Mouse (Mus musculus): ENCODE data around the gene Slc5a4a. TPM values are rescaled to one million over a fixed set of nuclear protein-coding genes. Genes with fewer than 3 reads are reported as not detected.

Gene Slc5a4a
- polyA plus RNA-seq, 1 experiment from 2014 or later = not detected

DNA sequence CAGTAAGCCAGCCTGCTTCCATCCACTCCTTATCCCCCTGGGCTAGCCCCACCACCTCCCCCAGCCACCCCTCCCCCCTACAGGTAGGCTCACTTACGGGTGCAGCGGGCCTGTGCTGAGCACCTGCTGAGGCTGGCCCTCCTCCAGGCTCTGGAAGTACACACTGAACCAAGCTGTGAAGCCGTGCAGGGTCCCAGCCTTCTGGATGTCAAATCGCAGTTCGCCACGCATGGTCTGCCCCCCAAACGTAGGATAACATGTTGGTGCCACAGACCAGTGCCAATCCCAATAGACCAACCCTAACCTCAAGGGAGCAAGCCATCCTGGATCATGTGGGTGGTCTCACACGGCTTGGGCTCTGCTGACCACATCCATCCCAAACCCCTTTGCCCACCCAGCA, 62.0 kb downstream of the Slc5a4a start:
- no peaks in the 10 kb centered on the region for H3K4me1 ChIP-seq (replicated peaks; ENCODE audit: control insufficient read depth, insufficient read depth, low read length)
- no peak overlapping the region for H3K4me3 ChIP-seq (ENCODE audit: low read length)
- no peak overlapping the region for H3K27ac ChIP-seq (ENCODE audit: low read length)
- 84% methylated on average over 8 of the region's 8 CpGs for WGBS
- peaks cover 14% of the 10 kb centered on the region; the same call in 1 of the 2 replicates for H3K36me3 ChIP-seq (ENCODE audit: control insufficient read depth, insufficient read depth, low read length)
- H3K27me3 ChIP-seq (ENCODE audit: control insufficient read depth, insufficient read depth, low read depth, low read length) = no peaks in the 10 kb centered on the region
- no peaks in the 10 kb centered on the region for H3K9me3 ChIP-seq (ENCODE audit: control insufficient read depth, low read length)
- no peak overlapping the region for H3K9ac ChIP-seq (ENCODE audit: low read length)
- no peak overlapping the region for H3K4me2 ChIP-seq (ENCODE audit: low read depth, low read length)
- ATAC-seq (ENCODE audit: low read depth) = no peak

DNA sequence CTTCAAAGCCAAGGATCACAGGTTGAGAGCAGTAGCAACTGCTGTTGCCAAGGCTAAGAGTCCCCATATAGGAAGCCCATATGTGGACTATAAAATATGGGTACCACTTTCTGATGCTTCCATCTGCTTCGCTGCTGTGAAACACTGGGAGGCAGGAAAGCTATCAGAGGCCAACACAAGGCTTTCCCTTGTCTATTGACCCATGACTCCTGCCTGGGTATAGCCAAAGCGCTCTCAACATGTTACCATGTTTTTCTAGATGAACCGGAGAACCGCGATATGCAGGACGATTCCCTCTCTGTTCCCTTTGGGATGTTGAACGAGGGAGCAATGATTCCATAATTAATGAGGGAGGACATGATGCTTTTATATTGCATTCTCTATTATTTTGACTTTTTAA, 63.6 kb downstream of the Slc5a4a start:
- Histone ChIP-seq H3K9ac (ENCODE audit: low read length) (no peak overlapping the region), H3K4me2 (ENCODE audit: low read depth, low read length) (no peak overlapping the region), H3K27me3 (ENCODE audit: control insufficient read depth, insufficient read depth, low read depth, low read length) (no peaks in the 10 kb centered on the region), H3K4me1 (replicated peaks; ENCODE audit: control insufficient read depth, insufficient read depth, low read length) (no peaks in the 10 kb centered on the region), H3K9me3 (ENCODE audit: control insufficient read depth, low read length) (peaks cover 10% of the 10 kb centered on the region; the same call in 1 of the 2 replicates), H3K36me3 (ENCODE audit: control insufficient read depth, insufficient read depth, low read length) (peaks cover 27% of the 10 kb centered on the region), H3K4me3 (ENCODE audit: low read length) (no peak overlapping the region), H3K27ac (ENCODE audit: low read length) (no peak overlapping the region)
- 96% methylated on average over 7 of the region's 7 CpGs for WGBS
- ATAC-seq (ENCODE audit: low read depth) = no peak

DNA sequence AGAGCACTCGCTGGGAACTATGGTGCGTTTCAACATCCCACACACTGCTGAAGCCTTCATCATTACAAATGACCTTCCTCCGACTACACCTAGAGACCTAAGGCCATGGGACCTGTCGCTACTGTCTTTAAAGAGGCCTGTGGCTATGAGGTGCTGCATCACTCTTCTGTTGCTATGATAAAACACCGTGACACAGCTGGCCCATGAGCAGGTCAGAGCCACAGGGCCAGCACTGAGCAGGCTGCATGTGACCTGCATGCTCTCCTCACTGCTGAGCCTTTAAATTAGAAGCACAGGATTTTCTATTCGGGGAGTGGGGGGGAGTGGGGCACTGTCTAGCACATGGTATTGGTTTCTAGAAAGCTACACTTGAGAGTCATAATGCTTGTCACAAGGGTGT, 64.9 kb downstream of the Slc5a4a start:
- 91% methylated on average over 6 of the region's 6 CpGs for WGBS
- ATAC-seq (ENCODE audit: low read depth) = no peak
- peaks cover 30% of the 10 kb centered on the region for H3K36me3 ChIP-seq (ENCODE audit: control insufficient read depth, insufficient read depth, low read length)
- H3K9me3 ChIP-seq (ENCODE audit: control insufficient read depth, low read length) = peaks cover 10% of the 10 kb centered on the region; the same call in 1 of the 2 replicates
- no peak overlapping the region for H3K4me2 ChIP-seq (ENCODE audit: low read depth, low read length)
- H3K27me3 ChIP-seq (ENCODE audit: control insufficient read depth, insufficient read depth, low read depth, low read length) = no peaks in the 10 kb centered on the region
- no peak overlapping the region for H3K4me3 ChIP-seq (ENCODE audit: low read length)
- H3K27ac ChIP-seq (ENCODE audit: low read length) = no peak overlapping the region
- no peak overlapping the region for H3K9ac ChIP-seq (ENCODE audit: low read length)
- H3K4me1 ChIP-seq (replicated peaks; ENCODE audit: control insufficient read depth, insufficient read depth, low read length) = no peaks in the 10 kb centered on the region

DNA sequence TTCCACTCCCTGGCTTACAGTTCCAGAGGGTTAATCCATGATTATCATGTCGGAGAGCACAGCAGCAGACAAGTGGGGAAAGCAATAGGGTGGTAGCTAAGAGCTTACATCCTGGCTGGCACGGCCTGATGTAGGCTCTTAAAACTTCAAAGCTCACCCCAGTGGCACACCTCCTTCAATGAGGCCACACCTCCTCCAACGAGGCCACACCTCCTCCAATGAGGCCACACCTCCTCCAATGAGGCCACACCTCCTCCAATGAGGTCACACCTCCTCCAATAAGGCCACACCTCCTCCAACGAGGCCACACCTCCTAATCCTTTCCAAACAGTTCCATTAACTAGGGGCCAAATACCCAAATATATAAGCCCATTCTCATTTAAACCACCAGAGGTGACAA, 66.9 kb downstream of the Slc5a4a start:
- Histone ChIP-seq H3K4me2 (ENCODE audit: low read depth, low read length) (no peak overlapping the region), H3K27me3 (ENCODE audit: control insufficient read depth, insufficient read depth, low read depth, low read length) (no peaks in the 10 kb centered on the region), H3K4me3 (ENCODE audit: low read length) (no peak overlapping the region), H3K4me1 (replicated peaks; ENCODE audit: control insufficient read depth, insufficient read depth, low read length) (no peaks in the 10 kb centered on the region), H3K9me3 (ENCODE audit: control insufficient read depth, low read length) (peaks cover 10% of the 10 kb centered on the region; the same call in 1 of the 2 replicates), H3K27ac (ENCODE audit: low read length) (no peak overlapping the region), H3K9ac (ENCODE audit: low read length) (no peak overlapping the region), H3K36me3 (ENCODE audit: control insufficient read depth, insufficient read depth, low read length) (peaks cover 35% of the 10 kb centered on the region)
- 90% methylated on average over 4 of the region's 4 CpGs for WGBS
- ATAC-seq (ENCODE audit: low read depth) = no peak

DNA sequence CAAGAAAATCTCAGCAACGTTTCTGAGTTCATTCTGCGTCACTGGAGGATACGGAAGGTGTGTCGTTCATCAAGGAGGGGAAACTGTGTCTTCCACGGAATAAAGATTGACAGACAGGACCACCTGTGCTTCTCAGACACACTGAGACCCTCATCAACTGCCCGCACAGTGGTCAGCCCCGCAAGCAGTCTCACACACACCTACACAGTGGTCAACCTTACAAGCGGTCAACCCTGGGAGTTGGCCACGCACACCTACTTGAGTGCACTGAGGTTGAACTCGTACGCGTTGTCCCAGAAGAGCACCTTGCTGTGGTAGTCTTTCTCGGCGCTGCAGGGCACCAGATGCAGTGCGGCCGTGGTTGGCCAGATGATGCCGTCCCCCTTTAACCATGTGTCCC, 69.8 kb downstream of the Slc5a4a start:
- ATAC-seq (ENCODE audit: low read depth) = no peak
- no peaks in the 10 kb centered on the region for H3K4me1 ChIP-seq (replicated peaks; ENCODE audit: control insufficient read depth, insufficient read depth, low read length)
- no peak overlapping the region for H3K9ac ChIP-seq (ENCODE audit: low read length)
- no peak overlapping the region for H3K4me2 ChIP-seq (ENCODE audit: low read depth, low read length)
- H3K36me3 ChIP-seq (ENCODE audit: control insufficient read depth, insufficient read depth, low read length) = peaks cover 41% of the 10 kb centered on the region
- peaks cover 10% of the 10 kb centered on the region; the same call in 1 of the 2 replicates for H3K9me3 ChIP-seq (ENCODE audit: control insufficient read depth, low read length)
- 97% methylated on average over 17 of the region's 17 CpGs for WGBS
- no peak overlapping the region for H3K27ac ChIP-seq (ENCODE audit: low read length)
- no peaks in the 10 kb centered on the region for H3K27me3 ChIP-seq (ENCODE audit: control insufficient read depth, insufficient read depth, low read depth, low read length)
- no peak overlapping the region for H3K4me3 ChIP-seq (ENCODE audit: low read length)

DNA sequence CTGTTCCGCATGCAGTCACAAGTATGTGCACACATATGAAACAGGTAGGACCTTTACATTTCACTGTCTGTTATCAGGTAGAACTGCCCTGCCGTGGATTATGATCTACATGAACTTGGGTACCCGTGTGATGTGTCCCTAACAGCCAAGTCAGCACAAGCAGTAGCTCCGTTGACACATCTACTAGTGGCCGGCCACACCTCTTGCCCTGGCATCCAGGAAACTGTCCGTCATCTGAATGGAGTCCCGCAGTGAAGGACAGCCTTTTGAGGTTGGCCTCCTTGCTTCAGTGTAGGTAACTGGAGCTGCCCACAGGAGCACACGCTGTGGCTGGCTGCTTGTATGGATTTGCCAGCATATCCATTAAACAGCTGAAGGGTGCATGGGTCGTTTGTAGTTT, 71.0 kb downstream of the Slc5a4a start:
- Histone ChIP-seq H3K4me3 (ENCODE audit: low read length) (no peak overlapping the region), H3K36me3 (ENCODE audit: control insufficient read depth, insufficient read depth, low read length) (peaks cover 49% of the 10 kb centered on the region), H3K27me3 (ENCODE audit: control insufficient read depth, insufficient read depth, low read depth, low read length) (no peaks in the 10 kb centered on the region), H3K4me2 (ENCODE audit: low read depth, low read length) (no peak overlapping the region), H3K9ac (ENCODE audit: low read length) (no peak overlapping the region), H3K27ac (ENCODE audit: low read length) (no peak overlapping the region), H3K9me3 (ENCODE audit: control insufficient read depth, low read length) (peaks cover 10% of the 10 kb centered on the region; the same call in 1 of the 2 replicates), H3K4me1 (replicated peaks; ENCODE audit: control insufficient read depth, insufficient read depth, low read length) (no peaks in the 10 kb centered on the region)
- WGBS = 70% methylated on average over 9 of the region's 9 CpGs
- no peak for ATAC-seq (ENCODE audit: low read depth)

DNA sequence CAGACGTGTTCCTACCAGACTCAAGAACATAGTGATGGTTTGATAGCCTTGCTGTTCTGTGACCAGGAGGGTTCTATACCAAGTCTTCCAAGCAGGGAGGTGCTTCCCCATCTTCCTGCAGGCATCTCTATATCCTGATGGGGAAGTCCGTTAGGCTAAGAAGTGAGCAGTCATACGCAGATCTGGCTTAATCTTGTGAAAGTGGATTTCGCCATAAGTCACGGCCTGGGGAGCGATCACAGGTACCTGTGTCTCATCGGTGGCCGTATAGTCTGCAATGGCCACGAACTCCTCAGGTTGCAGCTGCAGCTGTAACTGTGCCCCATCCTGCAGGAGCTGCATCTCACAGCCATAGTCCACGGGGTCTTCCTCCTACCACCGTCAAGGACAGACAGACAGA, 78.7 kb downstream of the Slc5a4a start:
- peaks cover 22% of the 10 kb centered on the region for H3K36me3 ChIP-seq (ENCODE audit: control insufficient read depth, insufficient read depth, low read length)
- 91% methylated on average over 11 of the region's 11 CpGs for WGBS
- H3K4me2 ChIP-seq (ENCODE audit: low read depth, low read length) = no peak overlapping the region
- H3K4me3 ChIP-seq (ENCODE audit: low read length) = no peak overlapping the region
- no peak overlapping the region for H3K27ac ChIP-seq (ENCODE audit: low read length)
- H3K9me3 ChIP-seq (ENCODE audit: control insufficient read depth, low read length) = no peaks in the 10 kb centered on the region
- ATAC-seq (ENCODE audit: low read depth) = no peak
- no peak overlapping the region for H3K9ac ChIP-seq (ENCODE audit: low read length)
- H3K4me1 ChIP-seq (replicated peaks; ENCODE audit: control insufficient read depth, insufficient read depth, low read length) = no peaks in the 10 kb centered on the region
- H3K27me3 ChIP-seq (ENCODE audit: control insufficient read depth, insufficient read depth, low read depth, low read length) = no peaks in the 10 kb centered on the region

DNA sequence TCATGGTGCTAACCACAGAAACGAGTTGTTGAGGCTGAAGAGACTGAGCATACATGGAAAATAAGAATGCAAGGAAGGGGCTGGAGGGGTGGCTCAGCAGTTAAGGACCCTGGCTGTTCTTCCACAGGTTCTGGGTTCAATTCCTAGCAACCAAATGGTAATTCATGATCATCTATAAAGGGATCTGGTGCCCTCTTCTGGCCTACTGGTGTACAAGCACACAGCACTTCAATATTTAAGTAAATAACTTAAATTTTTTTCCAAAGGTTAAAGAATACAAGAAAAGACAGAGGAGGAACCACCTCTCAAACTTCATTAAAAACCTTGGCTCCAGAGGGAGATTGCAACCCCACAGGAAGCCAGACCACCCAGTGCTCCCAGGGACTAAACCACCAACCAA, 82.4 kb downstream of the Slc5a4a start:
- Histone ChIP-seq H3K4me1 (replicated peaks; ENCODE audit: control insufficient read depth, insufficient read depth, low read length) (no peaks in the 10 kb centered on the region), H3K27ac (ENCODE audit: low read length) (no peak overlapping the region), H3K27me3 (ENCODE audit: control insufficient read depth, insufficient read depth, low read depth, low read length) (no peaks in the 10 kb centered on the region), H3K4me3 (ENCODE audit: low read length) (no peak overlapping the region), H3K36me3 (ENCODE audit: control insufficient read depth, insufficient read depth, low read length) (peaks cover 8% of the 10 kb centered on the region; the same call in 1 of the 2 replicates), H3K4me2 (ENCODE audit: low read depth, low read length) (no peak overlapping the region), H3K9me3 (ENCODE audit: control insufficient read depth, low read length) (no peaks in the 10 kb centered on the region), H3K9ac (ENCODE audit: low read length) (no peak overlapping the region)
- 70% methylated on average over 1 of the region's 1 CpGs for WGBS
- no peak for ATAC-seq (ENCODE audit: low read depth)

DNA sequence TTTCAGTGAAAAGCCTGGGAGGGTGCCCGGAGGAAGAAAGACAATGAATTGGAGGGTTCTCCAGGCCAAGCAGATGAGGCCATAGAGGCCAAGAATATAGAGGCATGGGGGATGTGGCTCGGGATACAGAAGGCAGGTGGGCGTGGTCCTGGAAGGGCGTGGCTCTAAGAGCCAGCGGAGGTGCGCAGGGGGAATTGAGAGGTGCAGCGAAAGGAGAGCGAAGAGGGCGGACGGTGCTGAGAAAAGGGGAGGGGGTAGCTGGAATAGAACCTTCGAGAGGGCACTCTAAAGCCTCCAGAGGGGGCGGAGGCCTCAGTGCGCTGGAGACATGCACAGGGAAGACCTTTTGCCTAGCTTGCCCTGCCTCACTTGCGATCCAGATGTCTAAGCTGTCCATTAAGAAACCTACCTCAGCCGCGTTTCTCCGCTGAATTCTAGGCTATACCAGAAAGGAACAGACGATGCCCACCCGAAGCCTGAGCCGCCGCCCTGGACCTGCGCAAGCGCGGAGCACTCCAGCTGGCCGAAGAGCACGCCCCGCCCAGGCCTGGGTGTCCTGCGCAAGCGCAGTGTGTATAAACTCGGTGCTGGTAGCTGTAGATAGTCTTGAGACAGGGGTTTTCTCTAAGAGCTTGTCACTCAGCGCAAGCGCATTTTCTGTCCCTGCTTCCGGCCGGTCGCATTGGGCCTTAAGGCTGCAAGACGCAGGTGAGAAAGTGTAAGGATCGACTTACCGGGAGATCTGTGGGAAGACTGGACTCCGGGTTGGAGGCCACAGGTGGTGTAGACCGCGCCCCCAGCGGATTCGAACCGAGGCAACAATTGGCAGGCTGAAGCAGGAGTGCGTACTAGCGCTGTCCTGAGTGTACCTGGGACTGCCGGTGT, 90.3 kb downstream of the Slc5a4a start, which contains the start of gene Prmt2:
Gene Prmt2 (minus strand): TSS at position 525 of the 885 bp plus-strand sequence.
- Histone ChIP-seq H3K4me2 (ENCODE audit: low read depth, low read length) (peak within 1 kb of the TSS; percentile 80), H3K36me3 (ENCODE audit: control insufficient read depth, insufficient read depth, low read length) (no peaks in the 10 kb centered on the region), H3K27me3 (ENCODE audit: control insufficient read depth, insufficient read depth, low read depth, low read length) (no peaks in the 10 kb centered on the region), H3K9me3 (ENCODE audit: control insufficient read depth, low read length) (no peaks in the 10 kb centered on the region), H3K27ac (ENCODE audit: low read length) (peak within 1 kb of the TSS; percentile 94), H3K4me3 (ENCODE audit: low read length) (peak within 1 kb of the TSS; percentile 80), H3K9ac (ENCODE audit: low read length) (peak within 1 kb of the TSS; percentile 81), H3K4me1 (replicated peaks; ENCODE audit: control insufficient read depth, insufficient read depth, low read length) (peaks cover 7% of the 10 kb centered on the region; the same call in 1 of the 2 replicates)
- under 1% methylated on average over 47 of the region's 47 CpGs for WGBS
- ATAC-seq (ENCODE audit: low read depth) = peak; percentile 99

Data from lung, embryonic 16.5 days (tissue).